Mouse (Mus musculus): ENCODE results near the gene Snx10. TPM values are rescaled to one million over a fixed set of nuclear protein-coding genes. Genes with fewer than 3 reads are reported as not detected.
A peak's percentile ranks its signal among the peaks of the same experiment; 100 is the strongest.

Gene Snx10
- polyA plus RNA-seq, 1 experiment from 2014 or later: 17.6 TPM

DNA sequence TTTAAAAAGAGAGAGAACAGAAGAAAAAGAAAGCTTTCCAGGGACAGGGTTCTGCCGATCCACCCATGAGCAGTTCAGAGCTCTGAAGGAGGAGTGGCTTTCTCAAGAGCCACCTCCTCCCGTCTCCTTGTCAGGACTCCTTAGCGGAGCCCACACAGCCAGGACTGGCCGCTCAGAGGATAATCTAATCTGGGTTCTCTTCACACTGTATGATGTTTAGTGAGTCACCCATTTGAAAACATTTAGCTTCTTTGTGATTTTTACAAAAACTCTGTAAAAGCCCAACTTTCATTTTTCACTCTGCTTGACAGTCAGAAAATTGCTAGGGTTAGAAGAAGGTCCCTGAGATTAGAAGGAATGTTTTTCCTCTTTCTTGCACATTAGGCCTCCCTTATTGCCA, 70.8 kb downstream of the Snx10 start:
- H3K9me3 ChIP-seq (ENCODE audit: control insufficient read depth, low read depth, low read length): no peaks in the 10 kb centered on the region
- ATAC-seq (ENCODE audit: insufficient number of reproducible peaks, insufficient read depth, low FRiP score, low read depth): peak; percentile 87
- WGBS: 19% methylated on average over 4 of the region's 4 CpGs
- no peaks in the 10 kb centered on the region for H3K27me3 ChIP-seq (ENCODE audit: control insufficient read depth, insufficient read depth, low read length)
- no peak overlapping the region for H3K4me3 ChIP-seq (ENCODE audit: low read depth, low read length)
- no peak overlapping the region; the same call in 1 of the 2 replicates for H3K9ac ChIP-seq (replicated peaks; ENCODE audit: low read depth, low read length)
- peaks cover 10% of the 10 kb centered on the region; the same call in 1 of the 2 replicates for H3K4me1 ChIP-seq (ENCODE audit: control insufficient read depth, insufficient read depth, low read length)
- no peak overlapping the region for H3K4me2 ChIP-seq (replicated peaks; ENCODE audit: low read depth, low read length)
- no peaks in the 10 kb centered on the region for H3K36me3 ChIP-seq (ENCODE audit: control insufficient read depth, insufficient read depth, low read length)
- no peak overlapping the region; the same call in 1 of the 2 replicates for H3K27ac ChIP-seq (ENCODE audit: low read length)

DNA sequence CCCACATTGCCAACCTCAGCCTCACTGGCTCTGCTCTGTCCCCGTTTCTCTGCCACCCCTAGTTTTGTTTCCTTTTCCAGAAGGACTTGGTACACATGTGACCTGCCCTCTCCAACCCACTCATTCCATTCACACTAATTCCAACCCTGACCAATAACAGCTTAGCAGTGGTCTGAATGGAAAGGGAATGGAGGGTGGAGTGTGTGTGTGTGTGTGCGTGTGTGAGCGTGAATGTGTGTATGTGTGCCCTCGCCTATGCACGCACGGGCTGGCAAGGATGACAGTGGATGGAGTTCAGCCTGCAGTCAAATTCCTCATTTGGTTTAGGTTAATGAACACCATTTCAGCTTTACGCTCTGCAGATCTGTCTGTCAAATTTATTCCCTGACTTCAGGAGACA, 74.4 kb downstream of the Snx10 start:
- Histone ChIP-seq H3K27ac (ENCODE audit: low read length) (no peak overlapping the region), H3K27me3 (ENCODE audit: control insufficient read depth, insufficient read depth, low read length) (no peaks in the 10 kb centered on the region), H3K9ac (replicated peaks; ENCODE audit: low read depth, low read length) (no peak overlapping the region), H3K4me1 (ENCODE audit: control insufficient read depth, insufficient read depth, low read length) (peaks cover 6% of the 10 kb centered on the region; the same call in 1 of the 2 replicates), H3K9me3 (ENCODE audit: control insufficient read depth, low read depth, low read length) (no peaks in the 10 kb centered on the region), H3K4me2 (replicated peaks; ENCODE audit: low read depth, low read length) (no peak overlapping the region), H3K36me3 (ENCODE audit: control insufficient read depth, insufficient read depth, low read length) (no peaks in the 10 kb centered on the region), H3K4me3 (ENCODE audit: low read depth, low read length) (no peak overlapping the region)
- ATAC-seq (ENCODE audit: insufficient number of reproducible peaks, insufficient read depth, low FRiP score, low read depth): no peak
- 83% methylated on average over 7 of the region's 7 CpGs for WGBS

DNA sequence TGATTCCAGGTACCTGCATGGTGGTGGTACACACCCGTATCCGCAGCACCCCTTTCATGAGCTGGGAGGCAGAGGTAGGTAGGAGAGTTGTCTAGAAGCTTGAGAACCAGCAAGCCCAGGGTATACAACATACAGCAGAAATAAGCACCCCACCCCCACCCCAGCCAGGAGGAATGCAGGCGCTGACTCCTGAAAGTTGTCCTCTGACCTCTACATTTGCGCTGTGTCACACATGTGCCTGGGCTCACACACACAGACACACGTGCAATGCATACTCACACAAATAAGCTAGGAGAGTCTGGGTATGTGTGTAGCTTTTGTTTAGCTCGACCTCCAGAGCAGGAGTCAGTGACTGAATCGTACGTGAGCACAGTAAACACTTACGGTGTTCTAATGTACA, 76.7 kb downstream of the Snx10 start:
- WGBS: 69% methylated on average over 9 of the region's 9 CpGs
- Histone ChIP-seq H3K4me1 (ENCODE audit: control insufficient read depth, insufficient read depth, low read length) (no peaks in the 10 kb centered on the region), H3K9me3 (ENCODE audit: control insufficient read depth, low read depth, low read length) (no peaks in the 10 kb centered on the region), H3K4me2 (replicated peaks; ENCODE audit: low read depth, low read length) (no peak overlapping the region), H3K9ac (replicated peaks; ENCODE audit: low read depth, low read length) (no peak overlapping the region), H3K27ac (ENCODE audit: low read length) (no peak overlapping the region), H3K27me3 (ENCODE audit: control insufficient read depth, insufficient read depth, low read length) (no peaks in the 10 kb centered on the region), H3K36me3 (ENCODE audit: control insufficient read depth, insufficient read depth, low read length) (no peaks in the 10 kb centered on the region), H3K4me3 (ENCODE audit: low read depth, low read length) (no peak overlapping the region)
- no peak for ATAC-seq (ENCODE audit: insufficient number of reproducible peaks, insufficient read depth, low FRiP score, low read depth)

DNA sequence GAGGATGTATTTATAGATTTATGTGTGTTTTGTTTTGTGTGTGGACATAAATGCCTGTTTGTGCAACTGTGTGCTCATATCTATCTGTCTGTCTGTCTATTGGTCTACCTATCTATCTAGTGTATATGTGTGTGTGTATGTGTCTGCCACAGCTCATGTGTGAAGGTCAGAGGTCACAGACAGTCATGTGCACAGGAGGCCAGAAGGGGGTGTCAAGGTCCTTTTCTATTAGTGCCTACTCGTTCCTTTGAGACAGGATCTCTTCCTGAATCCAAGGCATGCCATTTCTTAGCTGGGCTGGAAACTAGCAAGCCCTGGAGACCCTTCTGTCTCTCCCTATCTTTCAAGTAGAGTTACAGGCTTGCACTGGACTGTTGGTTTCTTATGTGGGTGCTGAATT, 78.6 kb downstream of the Snx10 start:
- Histone ChIP-seq H3K9ac (replicated peaks; ENCODE audit: low read depth, low read length) (no peak overlapping the region), H3K9me3 (ENCODE audit: control insufficient read depth, low read depth, low read length) (no peaks in the 10 kb centered on the region), H3K4me1 (ENCODE audit: control insufficient read depth, insufficient read depth, low read length) (no peaks in the 10 kb centered on the region), H3K27me3 (ENCODE audit: control insufficient read depth, insufficient read depth, low read length) (no peaks in the 10 kb centered on the region), H3K4me2 (replicated peaks; ENCODE audit: low read depth, low read length) (no peak overlapping the region), H3K36me3 (ENCODE audit: control insufficient read depth, insufficient read depth, low read length) (no peaks in the 10 kb centered on the region), H3K4me3 (ENCODE audit: low read depth, low read length) (no peak overlapping the region), H3K27ac (ENCODE audit: low read length) (no peak overlapping the region)
- no peak for ATAC-seq (ENCODE audit: insufficient number of reproducible peaks, insufficient read depth, low FRiP score, low read depth)
- 77% methylated on average over 1 of the region's 1 CpGs for WGBS

DNA sequence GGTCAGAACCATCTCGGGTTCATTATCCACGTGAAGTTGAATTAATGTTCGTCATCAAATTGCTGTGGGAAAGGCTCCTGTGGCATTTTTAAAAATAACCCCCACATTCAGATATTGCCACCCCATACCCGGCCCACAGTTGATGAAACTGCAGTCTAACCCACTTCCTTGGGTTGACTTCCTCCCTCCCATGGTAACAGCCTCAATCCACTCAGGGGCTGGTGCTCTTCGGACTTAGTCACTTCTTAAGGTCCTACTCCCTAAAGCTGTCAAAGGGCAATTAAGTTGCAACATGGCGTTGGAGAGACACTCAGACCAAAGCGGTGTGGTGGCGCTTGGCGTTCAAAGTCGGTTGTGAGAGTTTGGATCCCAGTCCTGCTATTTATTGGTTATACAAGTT, 80.0 kb downstream of the Snx10 start:
- Histone ChIP-seq H3K27ac (ENCODE audit: low read length) (no peak overlapping the region), H3K4me1 (ENCODE audit: control insufficient read depth, insufficient read depth, low read length) (no peaks in the 10 kb centered on the region), H3K36me3 (ENCODE audit: control insufficient read depth, insufficient read depth, low read length) (no peaks in the 10 kb centered on the region), H3K9me3 (ENCODE audit: control insufficient read depth, low read depth, low read length) (no peaks in the 10 kb centered on the region), H3K27me3 (ENCODE audit: control insufficient read depth, insufficient read depth, low read length) (no peaks in the 10 kb centered on the region), H3K4me2 (replicated peaks; ENCODE audit: low read depth, low read length) (no peak overlapping the region), H3K4me3 (ENCODE audit: low read depth, low read length) (no peak overlapping the region), H3K9ac (replicated peaks; ENCODE audit: low read depth, low read length) (no peak overlapping the region)
- WGBS: 90% methylated on average over 10 of the region's 10 CpGs
- ATAC-seq (ENCODE audit: insufficient number of reproducible peaks, insufficient read depth, low FRiP score, low read depth): no peak

DNA sequence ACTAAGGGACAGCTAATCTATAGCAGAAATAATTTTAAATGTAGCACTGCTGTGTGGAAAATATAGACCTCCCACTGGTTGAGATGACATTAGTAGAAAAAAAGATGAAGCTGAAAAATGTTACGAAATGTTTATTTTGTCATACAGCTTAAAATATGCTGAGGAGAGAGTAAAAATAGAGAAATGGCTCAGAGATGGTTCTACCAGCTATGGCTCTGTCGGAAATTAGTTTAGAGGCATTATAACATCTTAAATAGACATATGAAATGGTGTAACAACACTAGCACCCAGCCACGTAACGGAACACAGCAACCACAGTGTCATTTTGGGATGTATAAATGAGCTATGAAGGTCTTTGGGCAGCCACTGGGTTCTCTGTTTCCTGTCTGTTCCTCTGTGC, 82.5 kb downstream of the Snx10 start:
- Histone ChIP-seq H3K9ac (replicated peaks; ENCODE audit: low read depth, low read length) (no peak overlapping the region), H3K4me3 (ENCODE audit: low read depth, low read length) (no peak overlapping the region), H3K36me3 (ENCODE audit: control insufficient read depth, insufficient read depth, low read length) (no peaks in the 10 kb centered on the region), H3K4me2 (replicated peaks; ENCODE audit: low read depth, low read length) (no peak overlapping the region), H3K27ac (ENCODE audit: low read length) (no peak overlapping the region), H3K27me3 (ENCODE audit: control insufficient read depth, insufficient read depth, low read length) (no peaks in the 10 kb centered on the region), H3K4me1 (ENCODE audit: control insufficient read depth, insufficient read depth, low read length) (no peaks in the 10 kb centered on the region), H3K9me3 (ENCODE audit: control insufficient read depth, low read depth, low read length) (no peaks in the 10 kb centered on the region)
- 73% methylated on average over 4 of the region's 4 CpGs for WGBS
- ATAC-seq (ENCODE audit: insufficient number of reproducible peaks, insufficient read depth, low FRiP score, low read depth): no peak

DNA sequence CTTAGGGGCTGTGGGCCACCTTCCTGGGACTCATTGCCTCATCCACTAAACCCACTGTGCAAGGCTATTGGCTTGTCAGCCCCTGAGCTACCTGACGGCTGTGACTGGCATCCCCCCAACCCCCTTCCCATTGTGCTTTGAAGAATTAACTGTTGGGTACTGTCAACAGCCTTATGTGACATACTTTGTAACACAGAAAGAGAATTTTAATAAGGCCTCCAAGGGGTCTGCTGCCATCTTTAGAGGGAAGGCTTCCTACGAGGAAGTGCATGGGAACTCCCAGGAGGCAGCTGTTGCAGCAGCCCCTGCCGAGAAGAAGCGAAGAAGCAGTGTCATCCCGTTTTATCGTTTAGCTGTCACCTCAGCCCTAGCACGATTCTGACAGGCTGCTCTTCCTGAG, 83.1 kb downstream of the Snx10 start:
- Histone ChIP-seq H3K4me2 (replicated peaks; ENCODE audit: low read depth, low read length) (no peak overlapping the region), H3K9me3 (ENCODE audit: control insufficient read depth, low read depth, low read length) (no peaks in the 10 kb centered on the region), H3K27me3 (ENCODE audit: control insufficient read depth, insufficient read depth, low read length) (no peaks in the 10 kb centered on the region), H3K4me1 (ENCODE audit: control insufficient read depth, insufficient read depth, low read length) (no peaks in the 10 kb centered on the region), H3K4me3 (ENCODE audit: low read depth, low read length) (no peak overlapping the region), H3K36me3 (ENCODE audit: control insufficient read depth, insufficient read depth, low read length) (no peaks in the 10 kb centered on the region), H3K9ac (replicated peaks; ENCODE audit: low read depth, low read length) (no peak overlapping the region), H3K27ac (ENCODE audit: low read length) (no peak overlapping the region)
- WGBS: 43% methylated on average over 7 of the region's 7 CpGs
- ATAC-seq (ENCODE audit: insufficient number of reproducible peaks, insufficient read depth, low FRiP score, low read depth): no peak

DNA sequence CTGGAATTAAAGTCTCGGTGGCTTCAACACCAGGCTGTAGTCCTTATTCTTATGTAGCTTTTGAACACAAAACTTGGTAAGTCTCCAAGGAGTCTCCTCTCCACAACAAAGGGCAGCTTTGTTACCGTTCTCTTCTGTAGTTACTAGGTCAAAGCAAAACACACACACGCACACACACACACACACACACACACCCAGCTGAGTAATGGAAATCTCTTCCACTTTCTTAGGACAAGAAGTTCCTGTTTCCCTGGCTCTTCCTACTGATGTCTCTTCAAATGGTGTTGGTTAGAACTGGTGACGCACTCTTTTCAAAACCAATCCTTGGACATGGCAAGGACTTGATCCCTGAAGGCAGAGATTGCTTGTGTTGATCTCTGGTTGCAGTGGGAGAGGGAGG, 87.9 kb downstream of the Snx10 start:
- ATAC-seq (ENCODE audit: insufficient number of reproducible peaks, insufficient read depth, low FRiP score, low read depth): no peak
- Histone ChIP-seq H3K36me3 (ENCODE audit: control insufficient read depth, insufficient read depth, low read length) (no peaks in the 10 kb centered on the region), H3K4me2 (replicated peaks; ENCODE audit: low read depth, low read length) (no peak overlapping the region), H3K9ac (replicated peaks; ENCODE audit: low read depth, low read length) (no peak overlapping the region), H3K27ac (ENCODE audit: low read length) (no peak overlapping the region), H3K9me3 (ENCODE audit: control insufficient read depth, low read depth, low read length) (no peaks in the 10 kb centered on the region), H3K27me3 (ENCODE audit: control insufficient read depth, insufficient read depth, low read length) (no peaks in the 10 kb centered on the region; the same call in 1 of the 2 replicates), H3K4me1 (ENCODE audit: control insufficient read depth, insufficient read depth, low read length) (no peaks in the 10 kb centered on the region), H3K4me3 (ENCODE audit: low read depth, low read length) (no peak overlapping the region)
- WGBS: 86% methylated on average over 4 of the region's 4 CpGs

DNA sequence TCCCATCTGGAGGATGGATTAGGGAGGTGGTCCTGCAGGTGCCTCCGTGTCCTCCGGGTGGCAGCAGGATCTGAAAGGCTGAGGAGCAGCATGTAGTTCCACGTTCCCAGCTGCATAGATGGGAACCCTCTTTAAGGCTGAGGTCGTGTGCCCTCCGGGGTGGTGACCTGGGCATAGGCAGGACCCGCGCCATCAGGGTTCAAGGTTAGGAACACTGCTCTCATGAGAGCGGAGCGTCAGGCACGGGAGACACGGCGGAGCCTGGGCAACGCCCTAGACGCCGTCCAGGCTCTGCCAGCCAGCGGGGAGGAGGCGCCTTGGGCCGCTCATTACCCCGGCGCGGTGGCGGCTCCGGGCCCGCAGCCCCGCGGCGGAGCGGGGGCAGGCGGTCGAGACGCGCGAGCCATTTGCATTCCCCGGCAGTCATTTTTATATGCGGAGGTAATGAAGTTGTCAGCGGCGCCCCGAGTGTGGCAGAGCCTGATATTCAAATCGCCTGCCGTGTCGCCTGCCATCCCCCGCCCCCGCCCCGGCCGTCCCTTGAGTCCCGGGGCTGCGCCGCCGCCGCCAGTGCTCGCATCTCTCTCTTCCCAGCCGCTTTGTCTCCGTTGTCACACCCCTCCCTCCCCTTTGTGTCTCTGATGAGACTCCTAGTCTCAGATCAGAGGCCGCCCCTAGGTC, 88.8 kb downstream of the Snx10 start:
- Histone ChIP-seq H3K4me1 (ENCODE audit: control insufficient read depth, insufficient read depth, low read length) (no peaks in the 10 kb centered on the region), H3K27me3 (ENCODE audit: control insufficient read depth, insufficient read depth, low read length) (no peaks in the 10 kb centered on the region; the same call in 1 of the 2 replicates), H3K36me3 (ENCODE audit: control insufficient read depth, insufficient read depth, low read length) (no peaks in the 10 kb centered on the region), H3K4me3 (ENCODE audit: low read depth, low read length) (peak overlapping the region; percentile 59), H3K9ac (replicated peaks; ENCODE audit: low read depth, low read length) (peak overlapping the region; percentile 52), H3K27ac (ENCODE audit: low read length) (no peak overlapping the region), H3K4me2 (replicated peaks; ENCODE audit: low read depth, low read length) (peak overlapping the region; percentile 97), H3K9me3 (ENCODE audit: control insufficient read depth, low read depth, low read length) (no peaks in the 10 kb centered on the region)
- peak; percentile 49; the same call in 1 of the 2 replicates for ATAC-seq (ENCODE audit: insufficient number of reproducible peaks, insufficient read depth, low FRiP score, low read depth)
- WGBS: under 1% methylated on average over 54 of the region's 54 CpGs
